Mouse (Mus musculus) neural tube, embryonic 15.5 days (tissue): ENCODE measurements around the gene 4930550C14Rik. TPM values are rescaled to one million over a fixed set of nuclear protein-coding genes. Genes with fewer than 3 reads are reported as not detected.

Source experiments
- ATAC-seq: fragments of 200-750 bp; cut with Nextera tagmentation; 2 replicates; pipeline ENCODE4 v1.8.0; 2017; ENCODE audit warnings: mild to moderate bottlenecking, moderate TSS enrichment, moderate library complexity; ENCODE audit not compliant: low FRiP score
- H3K27ac ChIP-seq: fragments of 300-500 bp; sonication (generic); replicated peaks from 2 replicates; pipeline ENCODE4 v1.5.1; 2015; ENCODE audit warnings: mild to moderate bottlenecking, inconsistent platforms
- H3K27me3 ChIP-seq: fragments of 300-500 bp; sonication (generic); replicated peaks from 2 replicates; pipeline ENCODE4 v1.6.1; 2015; ENCODE audit warnings: inconsistent platforms
- H3K36me3 ChIP-seq: fragments of 300-500 bp; sonication (generic); 2 replicates; pipeline ENCODE4 v1.6.1; 2015; ENCODE audit warnings: inconsistent platforms
- H3K4me1 ChIP-seq: fragments of 300-500 bp; sonication (generic); 2 replicates; pipeline ENCODE4 v1.6.1; 2015; ENCODE audit warnings: inconsistent platforms
- H3K4me2 ChIP-seq: fragments of 300-500 bp; sonication (generic); 2 replicates; pipeline ENCODE4 v1.6.1; 2015; ENCODE audit warnings: inconsistent platforms, mild to moderate bottlenecking, moderate library complexity
- H3K4me3 ChIP-seq: fragments of 300-500 bp; sonication (generic); replicated peaks from 2 replicates; pipeline ENCODE4 v1.5.1; 2015; ENCODE audit warnings: mild to moderate bottlenecking, inconsistent platforms
- H3K9ac ChIP-seq: fragments of 300-500 bp; sonication (generic); replicated peaks from 2 replicates; pipeline ENCODE4 v1.6.1; 2015; ENCODE audit warnings: mild to moderate bottlenecking, inconsistent platforms
- H3K9me3 ChIP-seq: fragments of 300-500 bp; sonication (generic); replicated peaks from 2 replicates; pipeline ENCODE4 v1.6.1; 2016; ENCODE audit warnings: inconsistent platforms
- WGBS: fragments of 180-500 bp; shearing (Covaris S2); methylation state at CpG from one replicate; pipeline ENCODE4 v1.1.7; 2015; ENCODE audit warnings: mixed read lengths; 5-methylcytosine and 5-hydroxymethylcytosine counted together
- polyA plus RNA-seq: library from polyadenylated mRNA; unstranded; fragments of >200 nt; fragmentation: Nextera tagmentation; extraction: Ambion mirVana; gene quantifications from 2 replicates; pipeline ENCODE4 v1.2.1, GENCODE M21; 2015

Gene 4930550C14Rik
- polyA plus RNA-seq, 1 experiment from 2014 or later = 0.56 TPM

GRCm38 (mm10) chr9:53384873-53385272, 17.3 kb upstream of the 4930550C14Rik start:
- Histone ChIP-seq H3K4me1 (peaks cover 14% of the 10 kb centered on the region; the same call in 1 of the 2 replicates), H3K27me3 (no peaks in the 10 kb centered on the region), H3K27ac (peak overlapping the region; percentile 90), H3K4me2 (peak overlapping the region; percentile 99), H3K9me3 (no peaks in the 10 kb centered on the region), H3K36me3 (no peaks in the 10 kb centered on the region), H3K4me3 (peak overlapping the region; percentile 72), H3K9ac (peak overlapping the region; percentile 73; the same call in 1 of the 2 replicates)
- peak; percentile 16; the same call in 1 of the 2 replicates for ATAC-seq
- WGBS = 14% methylated on average over 8 of the region's 8 CpGs

DNA sequence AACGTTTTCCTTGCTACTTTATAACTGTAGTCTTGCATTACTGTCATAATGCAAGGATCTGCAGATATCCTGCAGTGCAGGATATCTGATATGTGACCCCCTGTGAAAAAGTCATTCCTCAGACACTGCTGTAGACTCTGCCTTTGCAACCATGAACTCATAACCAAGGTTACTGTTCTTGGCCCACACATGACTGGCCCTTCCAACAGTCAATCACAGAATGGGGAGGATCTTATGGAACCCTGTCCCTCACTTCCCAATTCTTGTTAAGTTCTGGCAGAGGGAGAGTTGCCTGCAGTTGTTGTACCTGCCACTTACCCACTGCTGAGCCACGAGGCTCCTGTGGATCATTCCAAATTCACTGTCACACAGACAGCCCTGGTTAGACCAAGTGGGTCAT, 14.7 kb upstream of the 4930550C14Rik start:
- H3K4me2 ChIP-seq = no peak overlapping the region
- H3K27me3 ChIP-seq = no peaks in the 10 kb centered on the region
- no peak overlapping the region for H3K9ac ChIP-seq
- peaks cover 14% of the 10 kb centered on the region; the same call in 1 of the 2 replicates for H3K4me1 ChIP-seq
- no peaks in the 10 kb centered on the region for H3K36me3 ChIP-seq
- H3K27ac ChIP-seq = no peak overlapping the region
- no peaks in the 10 kb centered on the region for H3K9me3 ChIP-seq
- WGBS = 76% methylated on average over 2 of the region's 2 CpGs
- no peak for ATAC-seq
- H3K4me3 ChIP-seq = no peak overlapping the region

DNA sequence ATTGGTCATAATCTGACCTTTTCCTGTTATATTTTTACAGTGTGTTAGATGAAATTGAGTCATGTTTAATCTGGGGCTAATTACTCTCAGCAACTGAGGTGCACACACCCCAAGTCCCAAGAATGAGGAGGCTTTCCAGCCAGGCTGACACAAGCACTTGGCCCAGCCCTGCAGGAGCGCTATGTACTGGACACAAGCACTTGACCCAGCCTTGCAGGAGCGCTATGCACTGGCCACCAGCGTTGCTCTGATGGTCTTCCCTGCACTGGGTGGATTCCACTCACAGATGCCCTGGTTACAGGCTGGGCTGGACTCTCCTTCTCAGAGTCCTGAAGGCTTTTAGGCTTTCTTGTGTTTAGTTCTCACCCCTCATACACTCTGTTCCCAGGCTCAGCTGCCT, 13.0 kb upstream of the 4930550C14Rik start:
- Histone ChIP-seq H3K27me3 (no peaks in the 10 kb centered on the region), H3K9ac (no peak overlapping the region), H3K4me3 (no peak overlapping the region), H3K4me1 (peaks cover 13% of the 10 kb centered on the region; the same call in 1 of the 2 replicates), H3K4me2 (no peak overlapping the region), H3K36me3 (no peaks in the 10 kb centered on the region), H3K27ac (no peak overlapping the region), H3K9me3 (no peaks in the 10 kb centered on the region)
- no peak for ATAC-seq
- WGBS = 74% methylated on average over 3 of the region's 3 CpGs

- Histone ChIP-seq H3K27me3 (no peaks in the 10 kb centered on the region), H3K4me3 (no peak overlapping the region), H3K4me2 (no peak overlapping the region), H3K36me3 (no peaks in the 10 kb centered on the region), H3K9ac (no peak overlapping the region), H3K4me1 (peaks cover 4% of the 10 kb centered on the region; the same call in 1 of the 2 replicates), H3K9me3 (no peaks in the 10 kb centered on the region), H3K27ac (no peak overlapping the region)
- ATAC-seq = no peak
- 87% methylated on average over 7 of the region's 7 CpGs for WGBS
Measured at GRCm38 (mm10) chr9:53390136-53390535, 12.0 kb upstream of the 4930550C14Rik start.

DNA sequence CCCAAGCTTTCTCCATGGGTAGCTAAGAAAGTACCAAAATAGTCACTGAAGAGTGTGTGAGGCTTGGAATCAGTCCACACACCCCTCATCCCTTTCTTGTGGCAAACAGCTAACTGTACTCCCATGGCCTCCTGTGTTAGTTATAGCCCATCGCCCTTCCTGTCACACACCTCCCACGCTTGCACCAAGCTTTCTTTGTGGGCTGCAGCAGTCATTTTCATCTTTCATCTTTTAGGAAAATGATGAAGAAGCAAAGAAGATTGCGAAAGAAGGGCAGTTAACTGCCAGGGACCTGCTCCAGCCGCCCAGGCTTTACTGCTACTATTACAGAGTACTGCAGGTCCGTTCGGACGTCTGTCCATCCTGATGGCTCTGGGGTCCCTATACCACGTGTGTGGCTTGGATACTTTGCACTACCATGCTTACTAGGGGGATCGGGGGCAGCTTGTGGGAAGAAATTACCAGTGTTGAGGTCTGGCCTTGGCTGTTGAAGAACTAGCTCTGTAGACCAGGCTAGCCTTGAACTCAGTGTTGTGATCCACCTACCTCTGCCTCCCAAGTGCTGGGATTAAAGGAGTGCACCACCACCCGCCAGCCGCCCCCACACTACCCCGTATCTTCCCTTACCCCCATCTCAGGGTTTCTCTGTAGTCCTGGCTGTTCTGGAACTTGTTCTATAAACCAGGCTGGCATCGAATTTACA, 4.3 kb upstream of the 4930550C14Rik start:
- Histone ChIP-seq H3K4me2 (no peak overlapping the region), H3K27ac (no peak overlapping the region), H3K9me3 (no peaks in the 10 kb centered on the region), H3K27me3 (no peaks in the 10 kb centered on the region), H3K4me1 (peaks cover 11% of the 10 kb centered on the region), H3K9ac (no peak overlapping the region), H3K36me3 (no peaks in the 10 kb centered on the region), H3K4me3 (no peak overlapping the region)
- ATAC-seq = no peak
- 85% methylated on average over 13 of the region's 13 CpGs for WGBS

GRCm38 (mm10) chr9:53398388-53398700, 3.8 kb upstream of the 4930550C14Rik start:
- no peaks in the 10 kb centered on the region for H3K36me3 ChIP-seq
- peaks cover 17% of the 10 kb centered on the region for H3K4me1 ChIP-seq
- no peak overlapping the region for H3K4me2 ChIP-seq
- H3K9me3 ChIP-seq = no peaks in the 10 kb centered on the region
- H3K27me3 ChIP-seq = no peaks in the 10 kb centered on the region
- no peak overlapping the region for H3K4me3 ChIP-seq
- no peak overlapping the region for H3K27ac ChIP-seq
- 13% methylated on average over 5 of the region's 5 CpGs for WGBS
- no peak overlapping the region for H3K9ac ChIP-seq
- no peak for ATAC-seq

- no peaks in the 10 kb centered on the region for H3K9me3 ChIP-seq
- H3K4me1 ChIP-seq = peaks cover 20% of the 10 kb centered on the region
- H3K27ac ChIP-seq = no peak overlapping the region
- WGBS = 96% methylated on average over 8 of the region's 8 CpGs
- H3K9ac ChIP-seq = no peak overlapping the region
- no peaks in the 10 kb centered on the region for H3K27me3 ChIP-seq
- H3K36me3 ChIP-seq = no peaks in the 10 kb centered on the region
- H3K4me2 ChIP-seq = no peak overlapping the region
- H3K4me3 ChIP-seq = no peak overlapping the region
- ATAC-seq = no peak
Measured at GRCm38 (mm10) chr9:53399537-53399936, 2.6 kb upstream of the 4930550C14Rik start.

DNA sequence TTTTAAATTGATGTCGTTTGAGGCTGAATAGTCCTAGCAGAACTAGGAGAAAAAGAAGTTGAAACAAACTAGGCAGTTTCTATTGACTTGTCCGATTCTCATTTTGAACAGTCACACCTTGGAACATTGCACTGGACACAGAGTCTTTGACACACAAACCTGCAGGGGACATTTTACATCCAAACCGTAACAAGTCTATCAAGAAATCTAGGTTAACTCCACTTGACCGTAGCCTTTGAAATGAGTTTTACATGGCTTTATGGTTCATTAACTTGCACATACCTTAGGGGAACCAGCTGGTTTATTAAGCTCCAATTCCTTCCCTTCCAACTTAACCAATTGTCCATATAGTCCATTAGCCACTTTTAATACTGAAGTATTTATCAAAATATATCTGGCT, 1.4 kb upstream of the 4930550C14Rik start:
- Histone ChIP-seq H3K4me2 (no peak overlapping the region), H3K4me1 (peaks cover 31% of the 10 kb centered on the region), H3K4me3 (no peak overlapping the region), H3K36me3 (no peaks in the 10 kb centered on the region), H3K27me3 (no peaks in the 10 kb centered on the region), H3K9ac (no peak overlapping the region), H3K27ac (no peak overlapping the region), H3K9me3 (no peaks in the 10 kb centered on the region)
- no peak for ATAC-seq
- 72% methylated on average over 4 of the region's 4 CpGs for WGBS

DNA sequence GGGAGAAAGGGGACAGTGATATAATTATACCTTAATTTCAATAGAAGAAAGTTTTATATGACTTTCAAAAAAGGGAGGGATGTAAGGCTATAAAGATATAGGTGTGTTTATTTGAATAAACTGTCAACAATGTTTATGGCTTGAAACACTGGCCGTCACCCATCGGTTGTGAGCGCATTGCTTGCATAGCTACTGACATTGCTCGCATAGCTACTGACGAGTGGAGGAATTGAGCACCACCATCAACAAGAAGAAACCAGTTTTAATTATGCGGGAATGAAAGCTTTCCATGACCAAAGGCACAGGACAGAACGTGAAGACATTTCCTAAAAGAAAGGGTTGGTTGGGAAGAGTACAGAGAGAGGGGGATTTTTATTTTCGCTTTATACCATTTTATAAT, 979 bp upstream of the 4930550C14Rik start:
- no peak overlapping the region for H3K27ac ChIP-seq
- ATAC-seq = no peak
- WGBS = 86% methylated on average over 8 of the region's 8 CpGs
- peaks cover 35% of the 10 kb centered on the region for H3K4me1 ChIP-seq
- H3K9me3 ChIP-seq = no peaks in the 10 kb centered on the region
- H3K36me3 ChIP-seq = no peaks in the 10 kb centered on the region
- H3K4me2 ChIP-seq = no peak overlapping the region
- no peak overlapping the region for H3K4me3 ChIP-seq
- no peaks in the 10 kb centered on the region for H3K27me3 ChIP-seq
- no peak overlapping the region for H3K9ac ChIP-seq

DNA sequence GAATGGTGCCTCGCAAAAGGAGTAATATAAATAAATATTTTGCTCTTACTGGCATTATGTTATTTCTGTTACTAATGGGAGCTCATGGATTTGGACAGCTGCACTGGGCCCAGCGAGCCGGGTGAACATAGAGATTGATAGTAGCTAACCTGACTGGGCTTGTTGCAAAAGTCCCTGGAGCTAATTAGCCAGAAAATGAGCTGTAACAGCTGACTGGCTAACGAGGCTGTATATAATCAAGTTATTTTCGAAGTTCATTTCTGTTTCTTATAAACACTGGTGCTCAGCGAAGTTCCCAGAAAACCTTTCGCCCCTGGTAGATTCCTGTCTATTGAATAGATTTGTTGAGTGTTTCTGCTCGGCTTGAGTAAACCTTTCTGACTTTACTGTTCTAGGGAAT, 866 bp downstream of the 4930550C14Rik start:
- 41% methylated on average over 8 of the region's 8 CpGs for WGBS
- Histone ChIP-seq H3K4me1 (peaks cover 35% of the 10 kb centered on the region), H3K27me3 (no peaks in the 10 kb centered on the region), H3K36me3 (no peaks in the 10 kb centered on the region), H3K9me3 (no peaks in the 10 kb centered on the region), H3K4me2 (peak overlapping the region; percentile 47), H3K4me3 (no peak overlapping the region), H3K27ac (peak overlapping the region; percentile 14), H3K9ac (no peak overlapping the region)
- no peak for ATAC-seq

GRCm38 (mm10) chr9:53404050-53404752, 2.1 kb downstream of the 4930550C14Rik start:
- Histone ChIP-seq H3K4me1 (peaks cover 35% of the 10 kb centered on the region), H3K27ac (no peak overlapping the region), H3K27me3 (no peaks in the 10 kb centered on the region), H3K36me3 (no peaks in the 10 kb centered on the region), H3K4me3 (no peak overlapping the region), H3K9ac (no peak overlapping the region), H3K9me3 (no peaks in the 10 kb centered on the region), H3K4me2 (no peak overlapping the region)
- no peak for ATAC-seq
- WGBS = 74% methylated on average over 6 of the region's 6 CpGs
